Mouse (Mus musculus) G1E (cell line): ENCODE measurements around the gene Nacc1.

Experiments used
- CTCF ChIP-seq: IDR thresholded peaks from 2 replicates; pipeline ENCODE4 v1.5.1; 2012; ENCODE audit warnings: low read depth, low read length, inconsistent platforms, mixed read lengths
- GATA1 ChIP-seq: IDR thresholded peaks from 2 replicates; pipeline ENCODE4 v1.6.1; 2012; ENCODE audit warnings: borderline replicate concordance, low read length, inconsistent platforms, mixed read lengths

DNA sequence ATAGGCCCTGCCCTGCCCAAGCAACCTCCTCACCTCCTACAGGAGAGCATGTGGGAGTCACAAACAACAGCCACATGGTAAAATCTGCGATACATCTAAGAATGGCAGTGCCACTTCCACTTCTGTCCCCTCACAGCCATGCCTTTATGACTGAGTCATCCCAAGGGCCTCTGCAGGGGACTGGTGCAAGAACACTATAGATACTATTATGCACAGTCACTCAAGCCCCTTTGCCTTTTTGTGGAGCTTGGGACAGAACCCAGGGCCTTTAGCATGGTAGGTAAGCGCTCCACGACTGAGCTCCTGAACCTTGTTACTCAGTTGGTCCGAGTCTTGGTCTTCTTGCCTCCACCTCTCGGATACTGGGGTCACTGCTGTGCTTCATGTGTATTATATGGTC is 10.4 kb downstream of the Nacc1 start:
- no peak for TF ChIP-seq CTCF
- TF ChIP-seq GATA1 = no peak
